In genomic region chr11:32340476-32341473, GRCm38 (mm10) we compare ENCODE assay signal across 8 mouse cellular contexts. TPM values are rescaled to one million over a fixed set of nuclear protein-coding genes. Genes with fewer than 3 reads are reported as not detected.
DNase-seq lines count a peak whose midpoint lies in the region; ATAC-seq and TF ChIP-seq lines count a peak whose summit lies in the region.

No protein-coding gene starts in this region.

- peak; percentile 42 to 73 for DNase-seq in left cerebral cortex, adult 9 months (ENCODE audit: low spot score in 2 of 2)
- DNase-seq in left cerebral cortex, postnatal 36 days (ENCODE audit: low spot score in 2 of 2) = no peak
- DNase-seq in NIH3T3 (ENCODE audit: low read depth) = peak; percentile 86
- DNase-seq in embryo, embryonic 11.5 days (ENCODE audit: low read depth, low spot score) = peak; percentile 62
- peak; percentile 77 for DNase-seq in hindbrain, embryonic 10.5 days (ENCODE audit: low spot score)
- peak in 1 of 3 experiments; percentile 34 for DNase-seq in liver, embryonic 14.5 days (ENCODE audit: low read depth in 3 of 3, low spot score in 3 of 3)
- DNase-seq in right cerebral cortex, adult 2 months (ENCODE audit: low spot score in 2 of 2) = peak; percentile 60 to 65
- DNase-seq in frontal cortex, postnatal 25 days (ENCODE audit: low spot score in 2 of 2) = no peak

- TF ChIP-seq EP300 in liver, embryonic 14.5 days (IDR thresholded peaks at IDR 0.05; ENCODE audit: low read depth) = no peak

- TF ChIP-seq CTCF in liver, embryonic 14.5 days (IDR thresholded peaks at IDR 0.05; ENCODE audit: low read depth) = peak; percentile 91

- H3K36me3 ChIP-seq in hindbrain, embryonic 10.5 days = no peaks in the 10 kb centered on the region
- H3K36me3 ChIP-seq in liver, embryonic 14.5 days (replicated peaks; ENCODE audit: control insufficient read depth, insufficient read depth, low read depth) = no peaks in the 10 kb centered on the region

- intact Hi-C loops in left cerebral cortex, postnatal 36 days (cut with DNase I) = loop anchor here (5.0 to 10.0 kb wide), 2 partner anchors 67 to 244 kb away; no protein-coding TSS in a partner anchor

- ATAC-seq in liver, embryonic 14.5 days (ENCODE audit: insufficient read depth) = no peak

- no peak overlapping the region for H3K4me3 ChIP-seq in hindbrain, embryonic 10.5 days
- no peak overlapping the region for H3K4me3 ChIP-seq in liver, embryonic 14.5 days (ENCODE audit: insufficient read depth in 1 of 2, low read depth in 2 of 2, low read length in 2 of 2)

- peaks cover 14% of the 10 kb centered on the region; the same call in 1 of the 2 replicates for H3K4me1 ChIP-seq in hindbrain, embryonic 10.5 days (replicated peaks)
- H3K4me1 ChIP-seq in liver, embryonic 14.5 days (replicated peaks; ENCODE audit: control insufficient read depth in 2 of 2, insufficient read depth in 2 of 2, low read length in 1 of 2) = peaks cover 0 to 7% of the 10 kb centered on the region in 2 experiments; a peak in 2 of 4 replicates

- H3K27ac ChIP-seq in hindbrain, embryonic 10.5 days = 0 out of 2 replicates have a peak overlapping the region, but pooled peaks have one; percentile 31
- no peak overlapping the region for H3K27ac ChIP-seq in liver, embryonic 14.5 days

- no peaks in the 10 kb centered on the region for H3K27me3 ChIP-seq in hindbrain, embryonic 10.5 days (ENCODE audit: insufficient read depth, poor library complexity, severe bottlenecking)
- no peaks in the 10 kb centered on the region; the same call in 1 of the 2 replicates for H3K27me3 ChIP-seq in liver, embryonic 14.5 days (ENCODE audit: control insufficient read depth, insufficient read depth, low read length)

- 46% methylated on average over 17 of the region's 17 CpGs for WGBS in hindbrain, embryonic 10.5 days
- 34% methylated on average over 17 of the region's 17 CpGs for WGBS in liver, embryonic 14.5 days (ENCODE audit: insufficient replicate concordance)

- no peak overlapping the region for H3K9ac ChIP-seq in liver, embryonic 14.5 days (replicated peaks)

- H3K4me2 ChIP-seq in liver, embryonic 14.5 days (ENCODE audit: low read depth) = no peak overlapping the region

- peaks cover 7% of the 10 kb centered on the region; the same call in 1 of the 2 replicates for H3K9me3 ChIP-seq in hindbrain, embryonic 10.5 days
- no peaks in the 10 kb centered on the region for H3K9me3 ChIP-seq in liver, embryonic 14.5 days (ENCODE audit: control insufficient read depth, low read length)

RNA-seq across cellular contexts. Expression of gene Sh3pxd2b, which starts 6.8 kb away (rescaled TPM):
- 10 to 100 TPM; 10.8 to 13.3 TPM for total RNA-seq in left cerebral cortex, postnatal 36 days (2021)
- 29.7 and 30.8 TPM in 2 replicates for polyA plus RNA-seq in hindbrain, embryonic 10.5 days (2016; fragmentation: Nextera tagmentation; extraction: Ambion mirVana)
- polyA plus RNA-seq in liver, embryonic 14.5 days (2012; rRNA removed) = 0.75 and 0.83 TPM in 2 replicates
- polyA plus RNA-seq in liver, embryonic 14.5 days (2014; fragmentation: Nextera tagmentation; extraction: Ambion mirVana) = 0.56 and 0.89 TPM in 2 replicates

RNA-seq across cellular contexts. Expression of gene Hbq1a, which starts 40.9 kb away (rescaled TPM):
- 1 to 10 TPM in 1 of 2 experiments, under 1 TPM in 1; 0.72 to 1.0 TPM for total RNA-seq in left cerebral cortex, postnatal 36 days (2021)
- not detected in 2 replicates for polyA plus RNA-seq in hindbrain, embryonic 10.5 days (2016; fragmentation: Nextera tagmentation; extraction: Ambion mirVana)
- 7.8 and 9.1 TPM in 2 replicates for polyA plus RNA-seq in liver, embryonic 14.5 days (2012; rRNA removed)
- 7.9 TPM in 2 replicates for polyA plus RNA-seq in liver, embryonic 14.5 days (2014; fragmentation: Nextera tagmentation; extraction: Ambion mirVana)

RNA-seq across cellular contexts. Expression of gene Hba-a2, which starts 44.5 kb away (rescaled TPM):
- total RNA-seq in left cerebral cortex, postnatal 36 days (2021) = 100 to 1,000 TPM; 345 to 363 TPM
- 4,383 and 4,938 TPM in 2 replicates for polyA plus RNA-seq in hindbrain, embryonic 10.5 days (2016; fragmentation: Nextera tagmentation; extraction: Ambion mirVana)
- 214,511 and 362,158 TPM in 2 replicates for polyA plus RNA-seq in liver, embryonic 14.5 days (2012; rRNA removed)
- 162,484 and 169,597 TPM in 2 replicates for polyA plus RNA-seq in liver, embryonic 14.5 days (2014; fragmentation: Nextera tagmentation; extraction: Ambion mirVana)

RNA-seq across cellular contexts. Expression of gene Hbq1b, which starts 54.0 kb away (rescaled TPM):
- total RNA-seq in left cerebral cortex, postnatal 36 days (2021) = not detected
- polyA plus RNA-seq in hindbrain, embryonic 10.5 days (2016; fragmentation: Nextera tagmentation; extraction: Ambion mirVana) = 6.2 and 6.4 TPM in 2 replicates
- polyA plus RNA-seq in liver, embryonic 14.5 days (2012; rRNA removed) = 127 and 156 TPM in 2 replicates
- 157 and 161 TPM in 2 replicates for polyA plus RNA-seq in liver, embryonic 14.5 days (2014; fragmentation: Nextera tagmentation; extraction: Ambion mirVana)

RNA-seq across cellular contexts. Expression of gene Hba-a1, which starts 57.5 kb away (rescaled TPM):
- 100 to 1,000 TPM; 361 to 431 TPM for total RNA-seq in left cerebral cortex, postnatal 36 days (2021)
- polyA plus RNA-seq in hindbrain, embryonic 10.5 days (2016; fragmentation: Nextera tagmentation; extraction: Ambion mirVana) = 2,485 and 2,589 TPM in 2 replicates
- 26,041 and 60,430 TPM in 2 replicates for polyA plus RNA-seq in liver, embryonic 14.5 days (2012; rRNA removed)
- polyA plus RNA-seq in liver, embryonic 14.5 days (2014; fragmentation: Nextera tagmentation; extraction: Ambion mirVana) = 70,707 and 74,513 TPM in 2 replicates

Comparison
In these comparisons a context has a peak if more than half of its experiments do, and no peak if none do; other contexts are left out.
1. DNase-seq: peak in left cerebral cortex, adult 9 months (2 of 2), NIH3T3 (single experiment), embryo, embryonic 11.5 days (single experiment), hindbrain, embryonic 10.5 days (single experiment) and right cerebral cortex, adult 2 months (2 of 2); none in left cerebral cortex, postnatal 36 days (0 of 2) and frontal cortex, postnatal 25 days (0 of 2).
2. RNA of gene Sh3pxd2b, which starts 6.8 kb away (polyA plus RNA-seq): 29.7 to 30.8 TPM in hindbrain, embryonic 10.5 days; 0.56 to 0.89 TPM in liver, embryonic 14.5 days; every median in the first group is over 10 times any median in the second.
3. RNA of gene Hba-a2, which starts 44.5 kb away (polyA plus RNA-seq): 162,484 to 362,158 TPM in liver, embryonic 14.5 days; 4,383 to 4,938 TPM in hindbrain, embryonic 10.5 days; every median in the first group is over 10 times any median in the second.